Mouse (Mus musculus) liver, embryonic 14.5 days (tissue): ENCODE measurements around the gene Agpat2.

Experiments
- CTCF ChIP-seq: IDR thresholded peaks from 2 replicates; pipeline ENCODE4 v1.5.1; 2016; ENCODE audit warnings: antibody characterized with exemption, low read depth, control low read depth
- EP300 ChIP-seq: IDR thresholded peaks from 2 replicates; pipeline ENCODE4 v1.6.1; 2016; ENCODE audit warnings: antibody characterized with exemption, low read depth

DNA sequence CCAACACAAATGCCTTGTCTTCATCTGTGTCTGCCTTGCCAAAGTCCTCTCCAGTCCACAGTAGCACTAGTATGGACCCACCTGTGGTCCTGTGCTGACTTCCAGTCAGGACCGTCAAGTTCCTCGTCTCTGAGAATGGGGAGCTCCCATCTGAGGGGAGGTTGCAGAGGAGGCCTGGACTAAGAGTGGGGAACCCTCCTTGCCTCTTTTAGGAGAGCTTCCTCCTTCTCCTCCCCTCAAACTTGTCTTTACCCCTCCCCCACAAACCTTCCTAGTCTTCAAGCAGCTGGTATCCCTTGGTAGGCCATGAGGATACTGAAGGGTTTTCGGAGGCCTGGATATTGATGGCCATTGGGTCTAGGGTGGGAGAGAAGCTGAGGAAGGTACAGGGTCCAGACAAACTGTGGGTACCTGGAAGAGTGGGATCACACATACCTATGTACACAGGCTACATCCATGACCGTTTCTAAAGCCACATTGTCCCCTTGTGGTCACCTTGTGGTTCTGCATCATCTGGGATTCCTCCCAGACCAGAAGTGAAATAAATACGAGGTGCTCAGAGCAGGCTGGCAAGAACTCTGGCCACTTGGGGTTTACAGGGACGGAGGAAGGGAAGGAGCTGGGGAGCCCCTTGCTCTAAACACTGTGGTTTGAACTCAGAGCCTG is 42.7 kb downstream of the Agpat2 start:
- TF ChIP-seq CTCF (peak; percentile 84), EP300 (no peak)
